Mouse (Mus musculus) heart, adult 2 months (tissue): ENCODE results near the gene Rrbp1. TPM values are rescaled to one million over a fixed set of nuclear protein-coding genes. Genes with fewer than 3 reads are reported as not detected.
A peak's percentile ranks its signal among the peaks of the same experiment; 100 is the strongest.

Experiments
- DNase-seq, 2 experiments: peaks; one replicate each; pipeline ENCODE4 v3.0.0; 2021
- H3K27ac ChIP-seq: fragments of 200-600 bp; 2 replicates; pipeline ENCODE4 v1.8.1; 2022
- H3K27me3 ChIP-seq: fragments of 200-500 bp; 2 replicates; pipeline ENCODE4 v1.6.1; 2012; ENCODE audit warnings: mild to moderate bottlenecking, low read length, inconsistent platforms, mixed read lengths; ENCODE audit not compliant: control insufficient read depth, insufficient read depth
- H3K36me3 ChIP-seq: fragments of 200-500 bp; 2 replicates; pipeline ENCODE4 v1.6.1; 2012; ENCODE audit warnings: low read length, inconsistent platforms; ENCODE audit not compliant: control insufficient read depth, insufficient read depth
- H3K4me1 ChIP-seq: fragments of 200-500 bp; 2 replicates; pipeline ENCODE4 v1.6.1; 2011; ENCODE audit warnings: low read length; ENCODE audit not compliant: control insufficient read depth, insufficient read depth
- H3K4me3 ChIP-seq: fragments of 200-600 bp; 2 replicates; pipeline ENCODE4 v1.8.1; 2022
- H3K79me2 ChIP-seq: fragments of 200-500 bp; replicated peaks from 2 replicates; pipeline ENCODE4 v1.6.1; 2012; ENCODE audit warnings: mild to moderate bottlenecking, inconsistent platforms, low read length, moderate library complexity, mixed read lengths; ENCODE audit not compliant: control insufficient read depth, insufficient read depth
- H3K9ac ChIP-seq: fragments of 200-500 bp; 2 replicates; pipeline ENCODE4 v1.6.1; 2012; ENCODE audit warnings: low read depth, mild to moderate bottlenecking, control low read depth, inconsistent platforms, low read length, mixed read lengths
- CTCF ChIP-seq: fragments of 200-600 bp; IDR thresholded peaks from 2 replicates; pipeline ENCODE4 v1.8.1; 2022; ENCODE audit warnings: antibody characterized with exemption, mild to moderate bottlenecking, moderate library complexity
- EP300 ChIP-seq: fragments of 200-500 bp; IDR thresholded peaks from 2 replicates; pipeline ENCODE4 v1.6.1; 2011; ENCODE audit warnings: low read depth, low read length, control low read depth; ENCODE audit not compliant: insufficient read depth
- POLR2A ChIP-seq: fragments of 200-500 bp; IDR thresholded peaks from 2 replicates; pipeline ENCODE4 v1.6.1; 2011; ENCODE audit warnings: mild to moderate bottlenecking, low read depth, low read length, control low read depth; ENCODE audit not compliant: insufficient read depth
- WGBS: fragments of 180-500 bp; shearing (Covaris S2); methylation state at CpG from one replicate; pipeline ENCODE4 v1.1.7; 2018; 5-methylcytosine and 5-hydroxymethylcytosine counted together
- intact Hi-C: fragments of 180-260 bp; cut with DNase I; formaldehyde crosslinking; loops from one replicate; pipeline ENCODE4 v1.15.1; 2025
- polyA plus RNA-seq: library from polyadenylated mRNA; depleted of rRNA; stranded (reverse); fragments of >200 nt; gene quantifications from 2 replicates; pipeline ENCODE4 v1.2.3, GENCODE M21; 2012
- total RNA-seq, 2 experiments: library from RNA; stranded (reverse); gene quantifications; 2 replicates each; pipeline ENCODE4 v1.2.3; 2021

The Rrbp1 gene
- total and polyA plus RNA-seq, 3 experiments = 47.2 to 117 (median 106) TPM

GRCm38 (mm10) chr2:143945466-143946075, 65.5 kb downstream of the Rrbp1 start:
- H3K4me3 ChIP-seq = no peak overlapping the region
- 90% methylated on average over 7 of the region's 7 CpGs for WGBS
- H3K4me1 ChIP-seq = peaks cover 5% of the 10 kb centered on the region
- no peaks in the 10 kb centered on the region for H3K79me2 ChIP-seq
- peak; percentile 64 for TF ChIP-seq CTCF
- TF ChIP-seq POLR2A = no peak
- intact Hi-C loops = loop anchor here (5.0 kb wide), 1 partner anchor 78 kb away; no protein-coding TSS in a partner anchor
- H3K36me3 ChIP-seq = peaks cover 11% of the 10 kb centered on the region
- H3K27me3 ChIP-seq = no peaks in the 10 kb centered on the region
- no peak overlapping the region for H3K9ac ChIP-seq
- DNase-seq = peak in 1 of 2 experiments; percentile 34
- no peak overlapping the region for H3K27ac ChIP-seq

GRCm38 (mm10) chr2:143944796-143945195, 66.3 kb downstream of the Rrbp1 start:
- WGBS = 86% methylated on average over 3 of the region's 3 CpGs
- no peaks in the 10 kb centered on the region for H3K27me3 ChIP-seq
- TF ChIP-seq EP300 (no peak), CTCF (no peak), POLR2A (no peak)
- H3K27ac ChIP-seq = no peak overlapping the region
- peaks cover 11% of the 10 kb centered on the region for H3K36me3 ChIP-seq
- peak in 1 of 2 experiments; percentile 16 for DNase-seq
- H3K4me3 ChIP-seq = no peak overlapping the region
- intact Hi-C loops = loop anchor here (5.0 kb wide), 1 partner anchor 77 kb away; no protein-coding TSS in a partner anchor
- peaks cover 5% of the 10 kb centered on the region for H3K4me1 ChIP-seq
- no peak overlapping the region for H3K9ac ChIP-seq
- H3K79me2 ChIP-seq = no peaks in the 10 kb centered on the region

DNA sequence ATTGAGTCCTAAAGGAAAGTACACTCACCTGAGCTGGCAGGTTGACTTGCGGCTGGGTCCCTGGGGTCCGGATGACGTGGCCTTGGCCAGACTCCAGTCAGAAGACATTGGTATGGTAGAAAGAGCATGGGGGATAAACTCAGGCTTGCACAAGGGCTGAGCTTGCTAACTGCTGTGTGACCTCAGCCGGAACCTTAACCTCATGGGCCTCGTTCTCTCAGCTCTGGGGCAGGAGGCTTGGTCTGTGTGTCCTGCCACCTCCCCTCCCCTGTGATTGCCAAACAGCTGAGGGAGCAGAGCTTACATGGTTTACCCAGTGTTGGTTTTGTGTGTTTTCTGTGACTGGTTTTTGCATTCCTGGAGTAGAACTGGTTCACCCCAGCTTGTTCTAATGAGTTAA, 70.7 kb downstream of the Rrbp1 start:
- Histone ChIP-seq H3K27me3 (no peaks in the 10 kb centered on the region), H3K9ac (no peak overlapping the region), H3K4me3 (no peak overlapping the region), H3K4me1 (peaks cover 2% of the 10 kb centered on the region), H3K79me2 (no peaks in the 10 kb centered on the region), H3K27ac (no peak overlapping the region), H3K36me3 (peaks cover 6% of the 10 kb centered on the region; the same call in 1 of the 2 replicates)
- intact Hi-C loops = no loop called here
- no peak for TF ChIP-seq POLR2A
- TF ChIP-seq CTCF = no peak
- peak in 1 of 2 experiments; percentile 11 for DNase-seq
- WGBS = 84% methylated on average over 5 of the region's 5 CpGs

- Histone ChIP-seq H3K4me1 (peaks cover 2% of the 10 kb centered on the region), H3K79me2 (peaks cover 7% of the 10 kb centered on the region), H3K27me3 (no peaks in the 10 kb centered on the region), H3K27ac (no peak overlapping the region), H3K9ac (no peak overlapping the region), H3K36me3 (peaks cover 6% of the 10 kb centered on the region; the same call in 1 of the 2 replicates), H3K4me3 (no peak overlapping the region)
- intact Hi-C loops = no loop called here
- 54% methylated on average over 2 of the region's 2 CpGs for WGBS
- peak in 1 of 2 experiments; percentile 10 for DNase-seq
- TF ChIP-seq POLR2A (no peak), EP300 (no peak), CTCF (no peak)
Observed at GRCm38 (mm10) chr2:143937861-143938260, 73.2 kb downstream of the Rrbp1 start.

- no peak overlapping the region for H3K27ac ChIP-seq
- intact Hi-C loops = no loop called here
- no peak overlapping the region for H3K9ac ChIP-seq
- no peaks in the 10 kb centered on the region for H3K27me3 ChIP-seq
- DNase-seq = no peak
- WGBS = 77% methylated on average over 8 of the region's 8 CpGs
- H3K79me2 ChIP-seq = peaks cover 8% of the 10 kb centered on the region
- H3K4me1 ChIP-seq = peaks cover 9% of the 10 kb centered on the region
- TF ChIP-seq POLR2A (no peak), EP300 (no peak), CTCF (no peak)
- H3K36me3 ChIP-seq = peaks cover 6% of the 10 kb centered on the region
- no peak overlapping the region for H3K4me3 ChIP-seq
Observed at GRCm38 (mm10) chr2:143934439-143934838, 76.6 kb downstream of the Rrbp1 start.

GRCm38 (mm10) chr2:143933516-143933915, 77.5 kb downstream of the Rrbp1 start:
- Histone ChIP-seq H3K4me3 (no peak overlapping the region), H3K9ac (no peak overlapping the region), H3K27ac (no peak overlapping the region), H3K4me1 (peaks cover 9% of the 10 kb centered on the region), H3K79me2 (peaks cover 9% of the 10 kb centered on the region), H3K36me3 (peaks cover 3% of the 10 kb centered on the region), H3K27me3 (no peaks in the 10 kb centered on the region)
- no peak for DNase-seq
- WGBS = 91% methylated on average over 5 of the region's 5 CpGs
- intact Hi-C loops = no loop called here
- TF ChIP-seq POLR2A = no peak
- no peak for TF ChIP-seq CTCF
- TF ChIP-seq EP300 = no peak
